Mouse (Mus musculus) erythroid progenitor cell, adult 5-6 weeks (primary cell): ENCODE data around the gene Slc41a3. TPM values are rescaled to one million over a fixed set of nuclear protein-coding genes. Genes with fewer than 3 reads are reported as not detected.

Source experiments
- ATAC-seq: replicated peaks from 2 replicates; pipeline ENCODE4 v1.8.0; 2016; ENCODE audit warnings: moderate number of reproducible peaks, mild to moderate bottlenecking, moderate TSS enrichment, inconsistent platforms; ENCODE audit not compliant: poor library complexity, low FRiP score, severe bottlenecking
- total RNA-seq, 2 experiments: library from RNA; stranded (forward) in 1 of 2; stranded (reverse) in 1 of 2; fragments of 150-400 nt in 1 of 2; fragments of 186-747, 209-891 nt in 1 of 2; gene quantifications; 2 replicates each; pipeline versions ENCODE4 v1.2.3 to v1.2.4; 2015 to 2017; ENCODE audit warnings: low replicate concordance in 2 of 2

Gene Slc41a3
- total RNA-seq, 2 experiments from 2014 or later, result 3.4 to 5.3 TPM

DNA sequence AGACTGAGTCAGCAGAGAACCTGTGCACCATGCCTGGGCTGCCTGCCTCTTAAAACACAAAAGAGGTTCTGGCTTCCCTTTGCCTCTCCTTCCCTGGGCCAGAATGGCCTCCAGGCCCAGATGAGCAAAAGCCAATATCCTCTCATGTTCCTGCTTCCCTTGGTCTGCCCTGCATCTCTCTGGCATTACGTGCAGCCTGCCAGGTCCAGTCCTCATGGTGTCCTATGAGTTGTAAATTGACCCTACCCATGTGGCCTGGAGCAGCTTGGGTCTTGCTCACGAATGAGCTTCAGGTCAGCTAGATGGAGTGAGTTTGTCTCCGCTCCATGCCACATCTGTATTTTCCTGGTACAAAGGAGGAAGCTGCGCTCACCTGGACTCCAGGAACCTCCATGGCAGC, 7.5 kb upstream of the Slc41a3 start:
- ATAC-seq, result no peak

DNA sequence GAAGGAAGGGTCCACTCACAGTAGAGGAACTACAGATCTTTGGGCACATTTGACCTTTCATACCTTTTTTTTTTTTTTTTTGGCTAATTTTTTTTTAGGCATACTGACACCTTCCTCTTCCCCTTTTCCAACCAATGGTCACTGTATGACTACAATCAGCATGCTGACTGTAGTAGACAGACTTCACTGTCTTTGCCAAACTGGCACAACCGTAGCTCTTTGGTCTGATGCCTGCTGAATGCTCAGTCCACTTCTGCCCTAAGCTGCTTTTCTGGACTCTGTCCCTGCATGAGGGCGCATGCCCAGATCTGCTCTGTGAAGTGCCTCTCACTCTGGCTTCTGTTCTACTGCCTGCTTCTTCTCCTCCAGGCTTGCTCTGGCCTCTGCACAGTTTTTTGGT, 6.9 kb upstream of the Slc41a3 start:
- ATAC-seq, result no peak

DNA sequence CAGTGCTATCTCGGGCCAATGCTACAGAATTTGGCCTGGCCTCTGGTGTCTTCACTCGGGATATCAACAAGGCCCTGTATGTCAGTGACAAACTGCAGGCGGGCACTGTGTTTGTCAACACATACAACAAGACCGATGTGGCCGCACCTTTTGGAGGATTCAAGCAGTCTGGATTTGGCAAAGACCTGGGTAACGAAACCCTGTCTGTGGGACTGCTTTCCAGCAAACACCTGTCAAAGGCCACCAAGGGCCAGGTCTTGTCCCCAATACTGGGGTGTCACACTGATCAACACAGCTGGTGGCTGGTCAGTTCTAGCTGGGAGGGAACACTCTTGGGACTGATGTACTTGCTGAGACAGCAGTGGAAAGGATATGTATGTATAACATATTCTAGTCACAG, 6.3 kb upstream of the Slc41a3 start:
- no peak for ATAC-seq

DNA sequence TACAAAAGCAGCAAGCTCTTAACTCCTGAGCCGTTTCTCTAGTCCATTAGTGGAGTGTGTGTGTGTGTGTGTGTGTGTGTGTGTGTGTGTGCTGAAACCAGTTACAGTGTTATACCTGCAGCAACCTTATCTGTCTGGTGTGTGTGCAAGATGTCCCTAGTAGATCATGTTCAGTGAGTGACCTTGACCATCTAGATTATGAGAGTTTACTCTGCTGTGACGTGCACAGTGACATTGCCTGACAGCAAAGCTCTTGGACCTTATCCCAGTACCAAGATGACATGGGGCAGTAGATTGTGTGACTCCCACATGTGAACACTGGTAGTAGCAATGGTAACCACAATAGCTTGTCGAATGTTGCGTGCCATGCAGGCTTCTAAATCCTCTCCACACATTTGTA, 4.2 kb upstream of the Slc41a3 start:
- no peak for ATAC-seq

DNA sequence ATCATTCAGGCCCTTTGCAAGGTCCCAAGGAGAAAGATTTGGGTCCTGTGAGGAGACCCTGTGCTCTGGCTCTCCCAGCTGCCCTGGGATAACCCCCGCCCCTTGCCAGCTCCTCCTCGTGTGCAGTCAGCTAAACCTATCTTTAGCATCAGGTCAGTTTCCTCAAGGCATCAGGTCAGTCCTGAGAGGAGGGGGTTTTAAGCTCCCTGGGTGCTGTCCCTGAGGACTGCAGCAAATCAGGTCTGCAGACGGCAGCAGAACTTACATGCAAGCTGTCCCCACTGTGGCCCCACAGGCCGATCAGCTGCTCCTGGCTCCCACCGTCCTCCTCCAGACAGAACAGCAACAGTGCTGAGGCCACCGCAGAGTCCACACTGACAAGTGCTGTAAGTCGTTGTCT, 2.8 kb upstream of the Slc41a3 start:
- ATAC-seq, result no peak

DNA sequence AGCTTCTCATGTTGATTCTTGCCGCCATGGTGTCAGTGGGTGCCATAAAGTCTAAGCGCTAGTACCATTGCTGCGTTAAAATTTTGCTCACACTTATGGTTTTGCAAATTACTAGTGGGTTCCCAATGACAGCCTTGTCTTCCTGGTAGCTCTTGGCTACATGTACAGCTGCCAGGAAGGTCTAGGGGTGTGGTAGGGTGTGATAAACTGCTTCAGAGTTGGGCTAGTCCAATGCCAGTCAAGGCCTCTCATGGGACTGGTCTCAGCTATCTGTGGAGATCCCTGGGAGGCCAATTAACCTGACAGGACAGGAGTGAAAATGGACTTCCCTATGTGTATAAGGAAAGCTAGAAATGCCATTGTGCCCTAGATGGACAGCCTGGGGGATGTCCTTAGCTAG, 2.2 kb upstream of the Slc41a3 start:
- ATAC-seq, result no peak

GRCm38 (mm10) chr6:90603126-90603525, 1.4 kb upstream of the Slc41a3 start:
- no peak for ATAC-seq

DNA sequence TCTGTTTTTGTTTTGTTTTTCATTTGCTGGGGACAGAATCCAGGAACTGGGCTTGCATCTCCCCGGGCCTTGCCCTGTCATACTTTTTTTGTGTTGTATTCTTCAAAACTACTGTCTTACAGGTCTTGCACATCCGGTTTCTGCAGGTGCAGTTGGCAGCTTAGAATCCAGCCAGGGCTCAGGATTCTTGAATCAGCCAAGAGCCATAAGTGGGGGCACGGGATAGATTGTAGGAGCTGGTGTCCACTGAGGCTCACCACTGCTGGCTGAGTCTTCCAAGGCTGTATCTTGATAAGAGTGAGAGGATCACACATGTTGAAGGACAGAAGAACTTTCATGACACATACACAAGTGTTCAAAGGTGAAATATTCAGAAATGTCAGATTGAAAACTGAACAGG, 395 bp upstream of the Slc41a3 start:
- no peak for ATAC-seq

- no peak for ATAC-seq
Observed at GRCm38 (mm10) chr6:90605298-90605665, 757 bp downstream of the Slc41a3 start.

GRCm38 (mm10) chr6:90606538-90606937, 2.0 kb downstream of the Slc41a3 start:
- peak; percentile 51 for ATAC-seq

- ATAC-seq, result peak; percentile 62
Observed at GRCm38 (mm10) chr6:90607196-90607595, 2.7 kb downstream of the Slc41a3 start.

DNA sequence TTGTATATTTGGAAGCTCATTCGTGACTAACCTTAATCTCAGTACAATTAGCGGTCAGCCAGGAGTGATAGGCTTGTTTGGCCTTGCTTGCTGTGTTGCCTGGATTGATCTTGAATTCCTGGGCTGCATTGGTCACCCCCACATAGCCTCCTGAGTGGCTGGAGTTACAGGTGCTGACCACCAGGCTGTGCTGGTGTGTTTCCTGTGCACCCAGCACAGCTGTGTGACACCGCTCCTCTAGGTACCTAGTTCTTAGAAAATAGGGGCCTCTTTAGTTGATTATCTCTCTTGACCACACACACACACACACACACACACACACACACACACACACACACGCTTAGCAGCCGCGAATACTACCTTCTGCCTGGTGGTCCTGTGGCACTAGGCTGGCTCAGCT, 3.7 kb downstream of the Slc41a3 start:
- 0 out of 2 replicates have a peak, but pooled peaks have one; percentile 43 for ATAC-seq

- ATAC-seq, result no peak
Observed at GRCm38 (mm10) chr6:90610248-90610647, 5.7 kb downstream of the Slc41a3 start.

DNA sequence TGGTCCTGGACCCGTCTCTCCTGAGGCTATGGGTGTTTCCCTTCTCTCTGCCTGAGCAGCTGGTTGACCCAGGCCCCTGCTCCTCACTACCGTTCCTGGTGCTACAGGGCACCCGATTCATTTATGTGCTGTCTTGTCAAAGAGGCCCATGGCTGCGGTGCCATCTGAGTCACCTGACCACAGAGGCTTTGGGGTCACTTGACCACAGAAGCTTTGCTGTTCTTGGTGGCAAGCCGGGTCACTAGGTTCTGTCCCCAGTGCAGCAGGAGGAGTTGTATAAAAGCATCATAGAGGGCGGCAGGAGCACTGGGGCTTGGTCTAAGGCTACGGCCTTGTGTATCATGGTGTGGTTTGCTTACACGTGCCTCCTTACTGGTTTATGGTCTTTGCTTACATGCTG, 8.8 kb downstream of the Slc41a3 start:
- ATAC-seq, result no peak

DNA sequence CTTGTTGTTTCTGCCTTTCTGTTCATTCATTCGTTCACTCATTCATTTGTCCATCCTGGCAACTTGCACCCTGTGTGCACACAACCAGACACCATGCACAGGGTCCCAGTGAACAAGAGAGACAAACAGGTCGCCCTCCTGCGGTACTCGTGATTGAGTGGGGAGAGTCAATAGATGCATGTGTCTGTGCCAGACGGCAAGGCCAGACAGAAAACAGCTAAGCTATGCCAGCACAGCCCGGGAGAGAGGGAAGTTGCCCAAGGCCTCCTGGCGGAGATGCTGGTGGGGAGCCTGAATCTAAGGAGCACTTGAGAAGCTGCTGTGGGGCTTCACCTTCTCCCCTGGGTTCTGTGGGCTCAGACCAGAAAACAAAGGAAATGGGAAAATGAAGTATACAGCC, 10.8 kb downstream of the Slc41a3 start:
- ATAC-seq, result no peak

DNA sequence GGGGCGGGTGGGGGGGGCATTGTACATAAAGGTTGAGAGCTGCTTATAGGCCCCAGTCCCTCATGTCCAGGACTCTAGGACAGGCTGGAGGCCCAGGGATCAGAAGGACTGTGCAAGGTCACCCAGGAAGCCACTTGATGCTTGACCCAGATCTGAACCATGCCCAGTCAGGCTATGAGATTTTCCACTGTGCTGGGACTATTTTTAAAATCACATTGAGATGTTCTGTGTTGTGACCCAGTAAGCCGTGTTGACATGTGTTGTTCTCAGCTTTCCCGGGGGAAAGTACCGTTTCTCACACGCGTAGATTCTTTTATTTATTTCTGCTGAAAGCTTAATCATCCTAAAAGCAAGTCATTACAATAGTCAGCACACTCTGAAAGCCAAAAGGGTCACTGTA, 11.5 kb downstream of the Slc41a3 start:
- no peak for ATAC-seq

- ATAC-seq, result no peak
Observed at GRCm38 (mm10) chr6:90616481-90616880, 12.0 kb downstream of the Slc41a3 start.

DNA sequence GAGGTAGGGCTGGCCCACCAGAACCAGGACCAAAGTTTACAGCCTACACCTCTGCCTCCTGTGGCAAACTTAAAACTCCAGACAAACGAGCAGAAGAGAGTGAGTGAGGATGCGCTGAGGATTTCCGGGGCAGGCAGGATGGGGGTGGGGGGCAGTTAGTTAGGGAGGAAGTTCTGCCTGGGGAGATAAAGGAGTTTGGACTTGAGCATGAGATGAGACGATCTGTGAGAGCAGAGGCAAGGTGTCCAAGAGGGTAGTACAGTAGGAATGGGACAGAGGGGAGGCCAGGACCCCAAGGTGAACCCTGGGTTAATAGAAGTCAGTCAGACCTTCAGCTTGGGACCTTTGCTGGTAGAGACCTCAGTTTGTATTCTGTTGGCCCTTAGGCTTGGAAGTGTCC, 13.7 kb downstream of the Slc41a3 start:
- ATAC-seq, result no peak

DNA sequence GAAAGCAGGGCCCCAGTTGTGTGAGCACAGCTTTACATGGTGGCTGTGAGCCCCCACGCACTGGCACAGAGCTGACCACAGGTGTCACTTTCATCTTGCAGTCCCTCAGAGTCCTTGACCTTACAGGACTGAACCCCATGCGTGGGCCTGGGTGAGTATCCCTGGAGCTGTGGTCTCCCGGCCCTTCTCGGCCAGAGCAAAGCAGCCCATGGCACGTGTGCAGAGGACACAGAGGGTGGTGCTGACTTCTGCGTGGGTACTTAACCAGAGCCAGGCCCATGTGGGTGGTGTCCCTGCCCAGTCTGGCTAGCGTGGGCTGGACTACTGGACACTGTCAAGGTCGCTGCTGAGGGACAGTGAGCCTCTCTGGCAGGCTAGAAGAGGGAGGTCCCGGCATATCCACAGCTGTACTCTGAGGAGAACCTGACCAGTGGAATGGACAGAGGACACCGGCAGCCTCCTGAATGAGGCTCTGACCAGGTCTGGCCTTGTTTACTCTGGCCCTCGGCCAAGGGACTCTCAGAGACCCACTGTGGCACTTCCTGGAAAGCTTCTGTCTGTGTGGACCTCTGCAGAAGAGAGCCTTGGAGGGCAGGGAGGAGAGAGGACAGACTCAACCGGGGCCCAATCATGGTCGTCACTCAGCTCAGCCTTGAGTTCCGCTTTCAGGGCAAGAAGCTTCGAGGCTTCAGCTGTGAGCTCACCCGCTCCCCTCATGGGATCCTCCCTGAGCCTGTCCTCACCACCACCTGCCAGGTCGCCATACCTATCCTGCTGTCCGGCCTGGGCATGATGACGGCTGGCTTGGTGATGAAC, 14.5 kb downstream of the Slc41a3 start:
- ATAC-seq, result no peak; the same call in 1 of the 2 replicates

- no peak for ATAC-seq
Observed at GRCm38 (mm10) chr6:90619936-90620335, 15.4 kb downstream of the Slc41a3 start.

DNA sequence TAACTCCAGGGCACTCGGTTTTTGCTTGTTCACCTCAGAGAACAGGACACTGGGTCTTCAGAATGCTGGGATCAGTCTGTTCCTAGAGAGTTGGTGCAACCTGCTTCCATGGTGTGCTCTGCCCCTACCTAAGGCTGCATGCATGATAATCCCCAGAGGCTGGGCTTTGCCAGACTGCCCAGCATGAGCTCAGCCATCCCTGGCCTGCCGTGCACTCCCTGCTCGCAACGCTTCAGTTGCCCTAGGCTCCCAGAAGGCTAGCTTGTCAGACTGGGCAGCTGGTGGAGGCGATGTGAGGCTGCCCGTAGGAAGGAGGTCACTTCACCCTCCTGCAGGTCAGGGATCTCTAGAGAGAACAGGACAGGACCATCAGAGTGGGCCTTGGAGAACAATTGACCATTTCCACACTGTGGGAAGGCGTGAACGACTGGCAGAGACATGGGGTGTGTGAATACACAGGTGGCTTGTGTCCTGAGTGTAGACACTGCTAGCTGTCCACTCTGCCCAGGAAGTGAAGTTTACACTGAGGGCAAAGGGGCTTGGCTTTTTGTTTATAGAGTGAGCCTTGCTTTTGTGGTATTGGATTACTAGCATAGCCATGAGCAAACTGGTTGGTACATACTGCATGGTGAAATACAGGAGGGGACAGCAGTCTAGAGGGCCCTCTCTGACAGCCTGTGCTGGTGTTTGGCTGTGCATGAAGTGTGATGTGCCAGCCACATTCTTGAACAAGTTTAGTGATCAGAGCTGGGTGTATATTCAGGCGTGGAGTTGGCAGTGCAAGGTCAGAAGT, 16.5 kb downstream of the Slc41a3 start:
- ATAC-seq, result no peak
